Mouse (Mus musculus): ENCODE results near the gene Itga2b. TPM values are rescaled to one million over a fixed set of nuclear protein-coding genes. Genes with fewer than 3 reads are reported as not detected.

Gene Itga2b
- 432 and 648 TPM in 2 replicates for polyA plus RNA-seq (2011; ENCODE audit: insufficient read depth, insufficient read length, low replicate concordance, missing spikeins)

DNA sequence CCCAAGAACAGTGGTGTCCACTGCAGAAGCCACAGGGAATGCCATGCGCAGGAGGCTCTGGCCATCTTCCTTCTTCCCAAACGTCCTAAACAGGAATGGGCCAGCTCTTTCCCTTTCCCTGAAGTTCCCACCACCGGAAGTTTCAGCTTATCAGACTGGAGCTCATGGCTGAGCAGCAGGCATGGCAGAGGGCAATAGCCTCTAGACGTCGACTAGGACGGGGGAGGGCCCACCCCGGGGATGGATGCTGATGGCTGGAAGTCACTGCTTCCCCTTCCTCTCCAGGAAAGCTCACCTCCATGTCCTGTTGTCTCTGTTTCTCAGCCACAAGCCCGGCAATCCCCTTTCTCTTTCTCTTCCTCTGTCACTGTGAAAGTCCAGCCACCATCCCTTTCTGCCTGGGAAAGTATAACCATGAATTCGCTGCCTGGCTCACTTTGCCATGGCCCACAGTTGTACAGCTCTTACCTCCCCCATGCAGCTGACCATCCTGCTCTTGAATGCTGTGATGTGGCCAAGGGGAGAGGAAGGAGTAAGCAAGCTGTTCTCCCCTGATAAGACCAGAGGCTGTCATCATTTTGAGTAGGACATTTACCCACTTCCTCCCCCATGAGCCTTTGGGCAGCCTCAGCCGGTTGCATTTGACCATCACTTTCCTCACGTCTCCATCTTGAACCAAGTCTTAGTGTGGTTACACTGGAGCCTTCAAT lies at the start of gene Itga2b:
Gene Itga2b, minus strand, starts transcription at position 475 of the 710 bp plus-strand sequence.
- Histone ChIP-seq H3K27ac (ENCODE audit: control insufficient read depth, insufficient read depth, low read depth, low read length, poor library complexity) (peak within 1 kb of the TSS; percentile 49), H3K4me1 (ENCODE audit: control insufficient read depth, insufficient read depth, low read length) (no peaks in the 10 kb centered on the region; the same call in 1 of the 2 replicates), H3K4me3 (replicated peaks; ENCODE audit: control insufficient read depth, low read depth, low read length) (peak within 1 kb of the TSS; percentile 35)
- WGBS: 7% methylated on average over 11 of the region's 11 CpGs
- TF ChIP-seq CTCF (IDR thresholded peaks at IDR 0.05; ENCODE audit: control insufficient read depth, insufficient read depth, low read length): no peak
- TF ChIP-seq POLR2A (IDR thresholded peaks at IDR 0.05; ENCODE audit: borderline replicate concordance, control insufficient read depth, low read depth, low read length): no peak

- WGBS: 94% methylated on average over 1 of the region's 1 CpGs
- Histone ChIP-seq H3K4me1 (ENCODE audit: control insufficient read depth, insufficient read depth, low read length) (no peaks in the 10 kb centered on the region), H3K4me3 (replicated peaks; ENCODE audit: control insufficient read depth, low read depth, low read length) (no peak overlapping the region), H3K27ac (ENCODE audit: control insufficient read depth, insufficient read depth, low read depth, low read length, poor library complexity) (no peak overlapping the region)
- TF ChIP-seq POLR2A (IDR thresholded peaks at IDR 0.05; ENCODE audit: borderline replicate concordance, control insufficient read depth, low read depth, low read length): no peak
- no peak for TF ChIP-seq CTCF (IDR thresholded peaks at IDR 0.05; ENCODE audit: control insufficient read depth, insufficient read depth, low read length)
Observed at GRCm38 (mm10) chr11:102514793-102515424, 45.0 kb upstream of the Itga2b start.

- no peak for TF ChIP-seq POLR2A (IDR thresholded peaks at IDR 0.05; ENCODE audit: borderline replicate concordance, control insufficient read depth, low read depth, low read length)
- no peak for TF ChIP-seq CTCF (IDR thresholded peaks at IDR 0.05; ENCODE audit: control insufficient read depth, insufficient read depth, low read length)
- 88% methylated on average over 6 of the region's 6 CpGs for WGBS
- Histone ChIP-seq H3K4me3 (replicated peaks; ENCODE audit: control insufficient read depth, low read depth, low read length) (no peak overlapping the region), H3K4me1 (ENCODE audit: control insufficient read depth, insufficient read depth, low read length) (no peaks in the 10 kb centered on the region), H3K27ac (ENCODE audit: control insufficient read depth, insufficient read depth, low read depth, low read length, poor library complexity) (no peak overlapping the region)
Observed at GRCm38 (mm10) chr11:102510226-102510625, 40.3 kb upstream of the Itga2b start.

DNA sequence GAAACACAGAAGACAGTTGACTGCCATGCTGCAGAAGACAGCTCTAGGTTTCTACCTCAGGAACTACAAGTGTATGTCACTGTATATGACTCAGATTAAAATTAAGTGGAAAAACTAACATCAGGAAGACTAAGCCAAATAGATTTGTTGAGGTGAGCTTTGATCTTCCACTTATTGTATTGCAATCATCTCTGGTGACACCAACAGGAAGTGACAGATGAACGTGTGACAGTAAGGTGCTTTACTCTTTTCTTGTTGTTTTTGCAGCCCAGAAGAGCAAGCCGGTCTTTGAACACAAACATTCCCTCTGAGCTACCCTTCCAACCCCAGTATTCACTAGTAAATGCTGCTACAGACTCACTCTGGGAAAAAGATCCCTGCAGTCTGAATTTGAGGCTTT lies 26.8 kb upstream of the Itga2b start:
- Histone ChIP-seq H3K27ac (ENCODE audit: control insufficient read depth, insufficient read depth, low read depth, low read length, poor library complexity) (no peak overlapping the region), H3K4me1 (ENCODE audit: control insufficient read depth, insufficient read depth, low read length) (no peaks in the 10 kb centered on the region), H3K4me3 (replicated peaks; ENCODE audit: control insufficient read depth, low read depth, low read length) (no peak overlapping the region)
- WGBS: 66% methylated on average over 2 of the region's 2 CpGs
- no peak for TF ChIP-seq CTCF (IDR thresholded peaks at IDR 0.05; ENCODE audit: control insufficient read depth, insufficient read depth, low read length)
- no peak for TF ChIP-seq POLR2A (IDR thresholded peaks at IDR 0.05; ENCODE audit: borderline replicate concordance, control insufficient read depth, low read depth, low read length)

GRCm38 (mm10) chr11:102496206-102496605 lies 26.3 kb upstream of the Itga2b start:
- no peak for TF ChIP-seq CTCF (IDR thresholded peaks at IDR 0.05; ENCODE audit: control insufficient read depth, insufficient read depth, low read length)
- TF ChIP-seq POLR2A (IDR thresholded peaks at IDR 0.05; ENCODE audit: borderline replicate concordance, control insufficient read depth, low read depth, low read length): no peak
- WGBS: 87% methylated on average over 2 of the region's 2 CpGs
- Histone ChIP-seq H3K4me1 (ENCODE audit: control insufficient read depth, insufficient read depth, low read length) (no peaks in the 10 kb centered on the region), H3K27ac (ENCODE audit: control insufficient read depth, insufficient read depth, low read depth, low read length, poor library complexity) (no peak overlapping the region), H3K4me3 (replicated peaks; ENCODE audit: control insufficient read depth, low read depth, low read length) (no peak overlapping the region)

DNA sequence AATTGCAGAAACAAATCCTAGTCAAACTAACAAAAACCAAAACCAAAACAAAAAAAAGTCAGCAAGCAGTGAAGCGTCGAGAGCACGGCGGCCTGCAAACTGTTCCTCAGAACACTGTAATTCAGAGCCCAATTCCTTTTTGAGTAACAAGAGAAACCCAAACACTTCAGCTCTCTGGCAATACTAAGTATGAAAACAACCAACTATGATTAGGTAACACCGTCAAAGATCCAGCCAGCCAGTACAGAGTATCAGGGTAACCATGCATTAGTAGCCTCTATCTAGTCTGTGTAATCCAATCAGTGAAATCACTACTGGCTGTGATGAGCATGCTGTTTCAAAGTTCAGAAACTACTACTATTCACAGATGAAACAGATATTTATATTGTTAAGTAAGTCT lies 25.8 kb upstream of the Itga2b start:
- H3K27ac ChIP-seq (ENCODE audit: control insufficient read depth, insufficient read depth, low read depth, low read length, poor library complexity): no peak overlapping the region
- no peak overlapping the region for H3K4me3 ChIP-seq (replicated peaks; ENCODE audit: control insufficient read depth, low read depth, low read length)
- no peaks in the 10 kb centered on the region for H3K4me1 ChIP-seq (ENCODE audit: control insufficient read depth, insufficient read depth, low read length)
- WGBS: 91% methylated on average over 5 of the region's 5 CpGs
- no peak for TF ChIP-seq CTCF (IDR thresholded peaks at IDR 0.05; ENCODE audit: control insufficient read depth, insufficient read depth, low read length)

DNA sequence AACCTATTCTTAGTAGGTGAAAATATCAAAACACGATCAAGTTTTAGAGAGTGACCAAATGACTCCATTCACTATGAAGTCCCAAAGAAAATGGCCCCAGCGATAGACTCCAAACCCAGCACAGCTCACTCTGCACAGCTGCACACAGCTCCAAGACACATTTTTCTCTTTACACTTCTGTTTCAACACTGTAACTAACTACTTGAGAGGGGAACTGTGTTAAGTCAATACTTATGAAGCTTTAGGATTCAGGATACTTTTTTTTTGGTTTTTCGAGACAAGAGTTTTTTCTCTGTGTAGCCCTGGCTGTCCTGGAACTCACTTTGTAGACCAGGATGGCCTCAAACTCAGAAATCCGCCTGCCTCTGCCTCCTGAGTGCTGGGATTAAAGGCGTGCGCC lies 25.2 kb upstream of the Itga2b start:
- TF ChIP-seq CTCF (IDR thresholded peaks at IDR 0.05; ENCODE audit: control insufficient read depth, insufficient read depth, low read length): no peak
- no peak for TF ChIP-seq POLR2A (IDR thresholded peaks at IDR 0.05; ENCODE audit: borderline replicate concordance, control insufficient read depth, low read depth, low read length)
- no peak overlapping the region for H3K27ac ChIP-seq (ENCODE audit: control insufficient read depth, insufficient read depth, low read depth, low read length, poor library complexity)
- no peak overlapping the region for H3K4me3 ChIP-seq (replicated peaks; ENCODE audit: control insufficient read depth, low read depth, low read length)
- WGBS: 88% methylated on average over 6 of the region's 6 CpGs
- no peaks in the 10 kb centered on the region for H3K4me1 ChIP-seq (ENCODE audit: control insufficient read depth, insufficient read depth, low read length)

- no peaks in the 10 kb centered on the region for H3K4me1 ChIP-seq (ENCODE audit: control insufficient read depth, insufficient read depth, low read length)
- H3K27ac ChIP-seq (ENCODE audit: control insufficient read depth, insufficient read depth, low read depth, low read length, poor library complexity): no peak overlapping the region
- no peak for TF ChIP-seq POLR2A (IDR thresholded peaks at IDR 0.05; ENCODE audit: borderline replicate concordance, control insufficient read depth, low read depth, low read length)
- no peak for TF ChIP-seq CTCF (IDR thresholded peaks at IDR 0.05; ENCODE audit: control insufficient read depth, insufficient read depth, low read length)
- WGBS: 66% methylated on average over 7 of the region's 7 CpGs
- H3K4me3 ChIP-seq (replicated peaks; ENCODE audit: control insufficient read depth, low read depth, low read length): no peak overlapping the region
Observed at GRCm38 (mm10) chr11:102494063-102494650, 24.2 kb upstream of the Itga2b start.

All from bone marrow, adult 2 months (tissue).